Mouse (Mus musculus): ENCODE results near the gene Crot.
A peak's percentile ranks its signal among the peaks of the same experiment; 100 is the strongest.
"Not testable (repeated sequence)": the region's sequence is repeated elsewhere in the genome, so short reads cannot be mapped to it uniquely, and the experiment has no call there.

Gene Crot

GRCm38 (mm10) chr5:8996686-8997512, at the start of gene Crot:
Crot (minus strand) TSS chr5:8997324.
- peak; percentile 95 to 98 for DNase-seq (ENCODE audit: inconsistent age in 2 of 2, low spot score in 1 of 2)

- DNase-seq (ENCODE audit: inconsistent age in 2 of 2, low spot score in 1 of 2), result no peak
Measured at GRCm38 (mm10) chr5:9045904-9046303, 48.8 kb upstream of the Crot start.

- DNase-seq (ENCODE audit: inconsistent age in 2 of 2, low spot score in 1 of 2), result no peak
Measured at GRCm38 (mm10) chr5:9044821-9045220, 47.7 kb upstream of the Crot start.

- DNase-seq (ENCODE audit: inconsistent age in 2 of 2, low spot score in 1 of 2), result no peak
Measured at GRCm38 (mm10) chr5:9043582-9044267, 46.6 kb upstream of the Crot start.

GRCm38 (mm10) chr5:9042721-9043416, 45.7 kb upstream of the Crot start:
- no peak for DNase-seq (ENCODE audit: inconsistent age in 2 of 2, low spot score in 1 of 2)

- DNase-seq (ENCODE audit: inconsistent age in 2 of 2, low spot score in 1 of 2), result no peak
Measured at GRCm38 (mm10) chr5:9040665-9041215, 43.6 kb upstream of the Crot start.

- DNase-seq (ENCODE audit: inconsistent age in 2 of 2, low spot score in 1 of 2), result no peak
Measured at GRCm38 (mm10) chr5:9039978-9040377, 42.9 kb upstream of the Crot start.

GRCm38 (mm10) chr5:9037292-9037691, 40.2 kb upstream of the Crot start:
- no peak for DNase-seq (ENCODE audit: inconsistent age in 2 of 2, low spot score in 1 of 2)

- DNase-seq (ENCODE audit: inconsistent age in 2 of 2, low spot score in 1 of 2), result no peak
Measured at GRCm38 (mm10) chr5:9035457-9035856, 38.3 kb upstream of the Crot start.

GRCm38 (mm10) chr5:9034535-9034934, 37.4 kb upstream of the Crot start:
- no peak for DNase-seq (ENCODE audit: inconsistent age in 2 of 2, low spot score in 1 of 2)

- no peak for DNase-seq (ENCODE audit: inconsistent age in 2 of 2, low spot score in 1 of 2)
Measured at GRCm38 (mm10) chr5:9033843-9034242, 36.7 kb upstream of the Crot start.

- no peak for DNase-seq (ENCODE audit: inconsistent age in 2 of 2, low spot score in 1 of 2)
Measured at GRCm38 (mm10) chr5:9032641-9033040, 35.5 kb upstream of the Crot start.

- no peak for DNase-seq (ENCODE audit: inconsistent age in 2 of 2, low spot score in 1 of 2)
Measured at GRCm38 (mm10) chr5:9032101-9032590, 35.0 kb upstream of the Crot start.

GRCm38 (mm10) chr5:9028266-9028841, 31.2 kb upstream of the Crot start:
- peak in 1 of 2 experiments; percentile 73 for DNase-seq (ENCODE audit: inconsistent age in 2 of 2, low spot score in 1 of 2)

- no peak for DNase-seq (ENCODE audit: inconsistent age in 2 of 2, low spot score in 1 of 2)
Measured at GRCm38 (mm10) chr5:9015352-9015751, 18.2 kb upstream of the Crot start.

- no peak for DNase-seq (ENCODE audit: inconsistent age in 2 of 2, low spot score in 1 of 2)
Measured at GRCm38 (mm10) chr5:9014774-9015173, 17.6 kb upstream of the Crot start.

GRCm38 (mm10) chr5:9011374-9011773, 14.2 kb upstream of the Crot start:
- no peak for DNase-seq (ENCODE audit: inconsistent age in 2 of 2, low spot score in 1 of 2)

GRCm38 (mm10) chr5:9010166-9010565, 13.0 kb upstream of the Crot start:
- DNase-seq (ENCODE audit: inconsistent age in 2 of 2, low spot score in 1 of 2), result no peak

- DNase-seq (ENCODE audit: inconsistent age in 2 of 2, low spot score in 1 of 2), result not testable (repeated sequence)
Measured at GRCm38 (mm10) chr5:9006585-9006984, 9.5 kb upstream of the Crot start.

- not testable (repeated sequence) for DNase-seq (ENCODE audit: inconsistent age in 2 of 2, low spot score in 1 of 2)
Measured at GRCm38 (mm10) chr5:9000006-9000405, 2.9 kb upstream of the Crot start.

GRCm38 (mm10) chr5:8999108-8999507, 2.0 kb upstream of the Crot start:
- DNase-seq (ENCODE audit: inconsistent age in 2 of 2, low spot score in 1 of 2), result no peak
